Mouse (Mus musculus): ENCODE measurements around the gene Ccl9. TPM values are rescaled to one million over a fixed set of nuclear protein-coding genes. Genes with fewer than 3 reads are reported as not detected.
A peak's percentile ranks its signal among the peaks of the same experiment; 100 is the strongest.

The Ccl9 gene
- polyA plus RNA-seq (2015; fragmentation: Nextera tagmentation; extraction: Ambion mirVana): 11.2 and 13.4 TPM in 2 replicates

DNA sequence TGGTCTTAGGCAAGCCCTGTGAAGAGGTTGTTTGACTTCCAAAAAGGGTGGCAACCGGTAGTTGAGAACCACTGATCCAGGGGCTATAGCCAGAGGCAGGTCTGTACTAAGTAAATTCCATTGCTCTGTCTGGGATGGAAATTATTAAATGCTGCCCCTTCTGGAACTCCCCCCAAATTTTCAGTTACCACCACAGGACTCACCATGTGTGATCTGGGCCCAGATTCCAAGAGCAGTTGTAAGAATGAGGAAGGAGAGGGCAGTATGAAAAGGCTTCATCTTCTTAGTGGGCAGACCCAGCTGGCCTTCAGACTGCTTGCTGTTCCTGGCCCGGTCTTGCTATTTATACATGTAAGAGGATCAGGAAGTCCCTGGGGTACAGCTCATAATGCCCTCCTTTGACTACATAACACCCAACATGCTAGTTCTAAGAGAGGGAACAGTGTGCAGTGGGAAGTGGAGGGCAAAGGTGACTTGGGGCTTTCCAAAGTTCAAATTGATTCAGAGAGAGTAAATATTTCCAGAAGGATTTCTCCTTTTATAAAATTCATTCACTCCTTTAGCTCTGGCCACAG lies at the start of gene Ccl9:
Gene Ccl9, minus strand, starts transcription at position 451 of the 575 bp plus-strand sequence.
- no peaks in the 10 kb centered on the region for H3K4me1 ChIP-seq (replicated peaks; ENCODE audit: control insufficient read depth, insufficient read depth, low read length)
- no peaks in the 10 kb centered on the region for H3K9me3 ChIP-seq (ENCODE audit: control insufficient read depth)
- no peak within 1 kb of the TSS for H3K4me2 ChIP-seq (replicated peaks; ENCODE audit: low read depth)
- no peak for ATAC-seq
- no peak within 1 kb of the TSS for H3K9ac ChIP-seq (ENCODE audit: low read depth, low read length)
- H3K27ac ChIP-seq (ENCODE audit: low read depth, low read length): no peak within 1 kb of the TSS
- TF ChIP-seq CTCF (IDR thresholded peaks at IDR 0.05; ENCODE audit: low read depth): no peak
- H3K27me3 ChIP-seq (replicated peaks; ENCODE audit: control insufficient read depth, insufficient read depth, low read length): no peaks in the 10 kb centered on the region
- H3K36me3 ChIP-seq (ENCODE audit: control insufficient read depth, insufficient read depth): no peaks in the 10 kb centered on the region
- 42% methylated on average over 2 of the region's 2 CpGs for WGBS
- H3K4me3 ChIP-seq (ENCODE audit: low read depth, low read length): no peak within 1 kb of the TSS

DNA sequence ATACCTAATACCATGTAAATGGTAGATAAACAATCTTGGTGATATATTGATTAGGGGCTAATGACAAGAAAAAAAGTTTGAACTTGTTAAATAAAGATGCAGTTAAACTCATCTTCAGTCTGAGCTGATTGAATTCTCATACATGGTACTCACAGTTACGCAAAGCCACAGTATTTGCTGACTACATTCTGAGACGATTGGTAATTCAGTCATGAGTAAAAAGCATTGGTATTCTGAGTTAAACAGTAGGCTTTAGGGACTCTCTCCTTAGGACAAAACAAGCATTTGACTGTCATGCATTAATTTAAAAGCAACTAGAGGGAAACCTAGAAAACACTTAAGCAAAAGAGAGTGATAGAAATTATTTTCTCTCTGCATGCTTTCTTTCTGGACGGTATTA lies 45.1 kb upstream of the Ccl9 start:
- Histone ChIP-seq H3K4me2 (replicated peaks; ENCODE audit: low read depth) (no peak overlapping the region), H3K27me3 (replicated peaks; ENCODE audit: control insufficient read depth, insufficient read depth, low read length) (no peaks in the 10 kb centered on the region), H3K4me1 (replicated peaks; ENCODE audit: control insufficient read depth, insufficient read depth, low read length) (no peaks in the 10 kb centered on the region), H3K9ac (ENCODE audit: low read depth, low read length) (no peak overlapping the region), H3K36me3 (ENCODE audit: control insufficient read depth, insufficient read depth) (no peaks in the 10 kb centered on the region), H3K9me3 (ENCODE audit: control insufficient read depth) (no peaks in the 10 kb centered on the region), H3K4me3 (ENCODE audit: low read depth, low read length) (no peak overlapping the region), H3K27ac (ENCODE audit: low read depth, low read length) (no peak overlapping the region)
- no peak for ATAC-seq
- TF ChIP-seq CTCF (IDR thresholded peaks at IDR 0.05; ENCODE audit: low read depth): no peak
- 81% methylated on average over 3 of the region's 3 CpGs for WGBS

DNA sequence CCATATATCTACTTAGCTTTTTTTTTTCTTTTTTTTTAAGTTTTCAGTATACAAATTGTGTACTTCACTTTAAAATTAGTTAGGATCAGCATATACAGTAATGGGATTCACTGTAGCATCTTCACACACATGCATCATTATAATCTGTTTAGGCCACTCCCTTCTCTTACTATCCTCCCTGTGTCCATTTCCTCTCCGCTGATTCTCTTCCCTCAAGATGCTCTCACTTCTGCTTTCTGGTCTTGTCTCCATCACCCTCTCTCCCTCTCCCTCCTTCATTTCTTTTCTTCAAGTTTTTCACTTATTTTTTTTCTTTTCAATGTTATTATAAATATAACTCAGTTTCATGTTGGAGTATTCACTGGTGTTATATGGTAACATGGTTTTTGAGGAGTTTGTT lies 40.6 kb upstream of the Ccl9 start:
- no peak overlapping the region for H3K4me3 ChIP-seq (ENCODE audit: low read depth, low read length)
- no peak for ATAC-seq
- no peaks in the 10 kb centered on the region for H3K36me3 ChIP-seq (ENCODE audit: control insufficient read depth, insufficient read depth)
- no peak for TF ChIP-seq CTCF (IDR thresholded peaks at IDR 0.05; ENCODE audit: low read depth)
- no peaks in the 10 kb centered on the region for H3K9me3 ChIP-seq (ENCODE audit: control insufficient read depth)
- no peaks in the 10 kb centered on the region for H3K27me3 ChIP-seq (replicated peaks; ENCODE audit: control insufficient read depth, insufficient read depth, low read length)
- no peak overlapping the region for H3K27ac ChIP-seq (ENCODE audit: low read depth, low read length)
- H3K9ac ChIP-seq (ENCODE audit: low read depth, low read length): no peak overlapping the region
- H3K4me1 ChIP-seq (replicated peaks; ENCODE audit: control insufficient read depth, insufficient read depth, low read length): no peaks in the 10 kb centered on the region
- WGBS: 97% methylated on average over 1 of the region's 1 CpGs
- H3K4me2 ChIP-seq (replicated peaks; ENCODE audit: low read depth): no peak overlapping the region

DNA sequence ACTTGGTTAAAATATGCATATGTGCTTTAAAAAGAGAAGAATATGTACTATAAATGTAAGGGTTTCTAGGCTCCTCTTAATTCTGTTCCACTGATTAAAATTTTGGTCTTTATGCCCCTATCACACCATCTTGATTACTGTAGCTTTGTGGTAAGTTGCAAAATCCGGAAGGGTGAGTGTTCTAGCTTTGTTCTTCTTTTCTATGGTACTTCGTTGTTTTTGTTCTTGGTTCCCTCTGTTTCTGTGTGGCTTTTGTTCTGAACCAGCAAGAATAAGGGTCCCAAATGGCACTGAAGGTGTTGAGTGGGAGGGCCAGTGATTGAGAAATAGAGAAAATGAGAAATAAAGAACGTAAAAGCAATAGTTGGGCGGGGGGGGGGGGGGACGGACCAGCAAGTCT lies 39.8 kb upstream of the Ccl9 start:
- H3K27me3 ChIP-seq (replicated peaks; ENCODE audit: control insufficient read depth, insufficient read depth, low read length): no peaks in the 10 kb centered on the region
- H3K9ac ChIP-seq (ENCODE audit: low read depth, low read length): no peak overlapping the region
- H3K9me3 ChIP-seq (ENCODE audit: control insufficient read depth): no peaks in the 10 kb centered on the region
- no peaks in the 10 kb centered on the region for H3K36me3 ChIP-seq (ENCODE audit: control insufficient read depth, insufficient read depth)
- 78% methylated on average over 5 of the region's 5 CpGs for WGBS
- no peak for TF ChIP-seq CTCF (IDR thresholded peaks at IDR 0.05; ENCODE audit: low read depth)
- ATAC-seq: no peak
- H3K4me3 ChIP-seq (ENCODE audit: low read depth, low read length): no peak overlapping the region
- H3K4me2 ChIP-seq (replicated peaks; ENCODE audit: low read depth): no peak overlapping the region
- H3K4me1 ChIP-seq (replicated peaks; ENCODE audit: control insufficient read depth, insufficient read depth, low read length): no peaks in the 10 kb centered on the region
- no peak overlapping the region for H3K27ac ChIP-seq (ENCODE audit: low read depth, low read length)

DNA sequence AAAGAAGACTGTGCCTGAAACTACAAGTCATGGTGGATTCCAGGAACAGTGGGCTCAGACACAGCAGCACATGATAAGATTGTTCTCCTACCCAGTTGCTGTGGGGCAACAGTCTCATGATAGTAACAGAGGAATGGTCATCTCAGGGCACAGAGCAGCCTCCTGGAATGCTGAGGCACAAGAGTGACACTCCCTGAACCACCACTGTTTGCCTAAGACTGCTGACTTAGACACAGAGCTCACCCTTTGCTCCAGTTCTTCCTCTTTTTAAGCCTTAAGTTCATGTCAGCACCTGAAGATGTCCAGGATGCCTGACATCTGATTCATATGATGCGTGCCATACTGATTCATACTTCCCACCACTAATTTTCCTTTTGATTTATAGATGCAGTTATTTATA lies 38.1 kb upstream of the Ccl9 start:
- 64% methylated on average over 1 of the region's 1 CpGs for WGBS
- H3K4me2 ChIP-seq (replicated peaks; ENCODE audit: low read depth): no peak overlapping the region
- H3K36me3 ChIP-seq (ENCODE audit: control insufficient read depth, insufficient read depth): no peaks in the 10 kb centered on the region
- H3K9ac ChIP-seq (ENCODE audit: low read depth, low read length): no peak overlapping the region
- no peaks in the 10 kb centered on the region for H3K27me3 ChIP-seq (replicated peaks; ENCODE audit: control insufficient read depth, insufficient read depth, low read length)
- ATAC-seq: peak; percentile 28; the same call in 1 of the 2 replicates
- no peak overlapping the region for H3K4me3 ChIP-seq (ENCODE audit: low read depth, low read length)
- no peak overlapping the region for H3K27ac ChIP-seq (ENCODE audit: low read depth, low read length)
- H3K9me3 ChIP-seq (ENCODE audit: control insufficient read depth): no peaks in the 10 kb centered on the region
- TF ChIP-seq CTCF (IDR thresholded peaks at IDR 0.05; ENCODE audit: low read depth): no peak
- no peaks in the 10 kb centered on the region for H3K4me1 ChIP-seq (replicated peaks; ENCODE audit: control insufficient read depth, insufficient read depth, low read length)

DNA sequence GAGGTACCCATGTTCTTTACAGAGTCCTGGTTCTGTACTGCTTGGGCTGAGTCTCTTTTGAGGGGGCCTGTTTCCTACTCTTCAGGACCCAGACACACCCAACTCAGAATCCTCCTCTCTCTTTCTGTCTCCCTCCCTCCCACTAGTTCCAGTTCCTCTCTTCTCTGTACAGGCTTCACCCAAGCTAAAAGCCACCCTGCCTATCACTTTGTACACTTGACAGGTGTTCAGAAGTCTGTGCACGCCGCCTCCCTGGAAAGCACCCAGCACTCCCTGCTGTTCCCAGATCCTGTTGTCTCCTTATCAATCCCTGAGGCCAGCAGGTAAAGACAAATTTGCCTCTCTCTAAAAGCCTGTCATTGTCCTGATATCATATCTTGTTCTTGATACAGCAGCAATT lies 32.5 kb upstream of the Ccl9 start:
- no peak for ATAC-seq
- no peaks in the 10 kb centered on the region for H3K36me3 ChIP-seq (ENCODE audit: control insufficient read depth, insufficient read depth)
- 55% methylated on average over 2 of the region's 2 CpGs for WGBS

DNA sequence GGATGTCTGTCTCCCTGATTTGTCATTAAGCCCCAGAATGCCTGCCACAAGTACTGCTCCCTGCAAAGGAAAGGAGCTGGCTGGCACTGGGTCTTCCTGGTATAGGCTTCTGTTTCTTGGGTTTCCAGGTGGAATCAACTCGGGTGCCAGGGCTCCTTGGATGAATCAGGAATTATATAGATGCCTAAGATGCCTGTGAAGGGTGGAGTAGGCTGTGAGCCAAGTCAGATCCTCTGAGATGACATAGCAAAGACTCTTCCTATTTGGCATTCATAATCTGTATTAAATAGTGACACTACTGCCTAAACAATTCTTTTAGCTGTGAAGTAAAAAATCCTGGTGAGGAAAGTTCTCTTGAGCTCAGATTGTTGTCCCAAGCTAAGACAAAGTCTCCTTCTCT lies 28.0 kb upstream of the Ccl9 start:
- Histone ChIP-seq H3K9me3 (ENCODE audit: control insufficient read depth) (no peaks in the 10 kb centered on the region), H3K27ac (ENCODE audit: low read depth, low read length) (no peak overlapping the region), H3K4me2 (replicated peaks; ENCODE audit: low read depth) (no peak overlapping the region), H3K4me1 (replicated peaks; ENCODE audit: control insufficient read depth, insufficient read depth, low read length) (no peaks in the 10 kb centered on the region), H3K4me3 (ENCODE audit: low read depth, low read length) (no peak overlapping the region), H3K9ac (ENCODE audit: low read depth, low read length) (no peak overlapping the region), H3K27me3 (replicated peaks; ENCODE audit: control insufficient read depth, insufficient read depth, low read length) (no peaks in the 10 kb centered on the region), H3K36me3 (ENCODE audit: control insufficient read depth, insufficient read depth) (no peaks in the 10 kb centered on the region)
- TF ChIP-seq CTCF (IDR thresholded peaks at IDR 0.05; ENCODE audit: low read depth): no peak
- no peak for ATAC-seq
- 36% methylated on average over 1 of the region's 1 CpGs for WGBS

More for the DNA sequence above, 32.5 kb upstream of the Ccl9 start:
- Histone ChIP-seq H3K27me3 (replicated peaks; ENCODE audit: control insufficient read depth, insufficient read depth, low read length) (no peaks in the 10 kb centered on the region), H3K9me3 (ENCODE audit: control insufficient read depth) (no peaks in the 10 kb centered on the region), H3K4me3 (ENCODE audit: low read depth, low read length) (no peak overlapping the region), H3K4me1 (replicated peaks; ENCODE audit: control insufficient read depth, insufficient read depth, low read length) (no peaks in the 10 kb centered on the region), H3K9ac (ENCODE audit: low read depth, low read length) (no peak overlapping the region), H3K4me2 (replicated peaks; ENCODE audit: low read depth) (no peak overlapping the region), H3K27ac (ENCODE audit: low read depth, low read length) (no peak overlapping the region)
- no peak for TF ChIP-seq CTCF (IDR thresholded peaks at IDR 0.05; ENCODE audit: low read depth)
